Mouse (Mus musculus): ENCODE data around the gene Ier5. TPM values are rescaled to one million over a fixed set of nuclear protein-coding genes. Genes with fewer than 3 reads are reported as not detected.

Ier5 gene
- polyA plus RNA-seq, 1 experiment = 5.3 TPM

- peaks cover 2% of the 10 kb centered on the region for H3K4me1 ChIP-seq (ENCODE audit: control insufficient read depth, insufficient read depth, low read length)
- TF ChIP-seq CTCF (IDR thresholded peaks at IDR 0.05; ENCODE audit: control insufficient read depth, insufficient read depth, insufficient replicate concordance, low read depth, low read length) (no peak), POLR2A (IDR thresholded peaks at IDR 0.05; ENCODE audit: control insufficient read depth, low read depth, low read length) (no peak)
- H3K27ac ChIP-seq (ENCODE audit: control insufficient read depth, insufficient read depth, low read depth, low read length) = no peak overlapping the region
- no peaks in the 10 kb centered on the region for H3K27me3 ChIP-seq (ENCODE audit: control insufficient read depth, insufficient read depth, low read length)
- H3K36me3 ChIP-seq (ENCODE audit: control insufficient read depth, insufficient read depth, low read length) = no peaks in the 10 kb centered on the region
- no peak overlapping the region for H3K4me3 ChIP-seq (ENCODE audit: control insufficient read depth, low read depth, low read length)
These were observed 23.6 kb downstream of the Ier5 start for GRCm38 (mm10) chr1:155075856-155076255.

DNA sequence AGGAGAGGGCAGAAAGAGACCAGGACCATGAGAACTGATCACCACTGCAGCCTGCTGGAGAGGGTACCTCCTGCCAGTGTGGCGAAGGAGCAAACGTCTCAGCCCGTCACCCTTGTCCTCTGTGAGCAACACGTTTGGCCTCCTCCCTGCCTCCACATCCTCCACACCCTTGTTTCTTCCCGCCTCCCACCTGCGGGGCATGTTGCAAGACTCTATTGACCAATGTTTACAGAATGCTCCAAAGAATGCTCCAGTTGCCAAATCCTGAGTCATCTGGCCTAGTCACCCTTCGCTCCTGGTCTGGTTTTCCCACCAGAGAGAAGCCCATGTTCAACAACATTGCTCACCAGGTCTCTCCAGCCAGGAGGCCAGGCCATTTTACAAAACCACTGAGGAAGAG lies 24.6 kb downstream of the Ier5 start:
- Histone ChIP-seq H3K4me3 (ENCODE audit: control insufficient read depth, low read depth, low read length) (no peak overlapping the region), H3K36me3 (ENCODE audit: control insufficient read depth, insufficient read depth, low read length) (no peaks in the 10 kb centered on the region), H3K27ac (ENCODE audit: control insufficient read depth, insufficient read depth, low read depth, low read length) (no peak overlapping the region), H3K4me1 (ENCODE audit: control insufficient read depth, insufficient read depth, low read length) (peaks cover 2% of the 10 kb centered on the region), H3K27me3 (ENCODE audit: control insufficient read depth, insufficient read depth, low read length) (no peaks in the 10 kb centered on the region)
- TF ChIP-seq POLR2A (IDR thresholded peaks at IDR 0.05; ENCODE audit: control insufficient read depth, low read depth, low read length) (no peak), CTCF (IDR thresholded peaks at IDR 0.05; ENCODE audit: control insufficient read depth, insufficient read depth, insufficient replicate concordance, low read depth, low read length) (no peak)

DNA sequence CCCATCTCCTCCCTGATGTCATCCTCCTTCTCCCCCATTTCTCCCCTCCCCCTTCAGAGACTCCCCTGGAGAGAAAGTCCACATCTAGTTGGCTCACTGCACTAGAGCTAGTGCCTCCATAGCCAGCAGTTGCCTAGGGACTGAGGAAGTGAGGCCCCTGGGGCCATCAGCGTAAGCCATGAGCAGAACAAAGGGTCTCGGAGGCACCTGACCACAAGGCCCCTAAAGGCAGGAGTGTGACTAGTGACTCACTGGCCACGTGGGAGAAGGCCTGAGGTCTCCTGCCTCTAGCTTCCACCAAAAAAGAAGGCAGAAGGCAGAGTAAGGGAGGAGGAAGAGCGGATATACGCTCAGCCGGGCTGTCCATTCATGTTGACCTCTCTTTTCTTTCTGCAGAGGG lies 25.5 kb downstream of the Ier5 start:
- Histone ChIP-seq H3K4me3 (ENCODE audit: control insufficient read depth, low read depth, low read length) (no peak overlapping the region), H3K36me3 (ENCODE audit: control insufficient read depth, insufficient read depth, low read length) (no peaks in the 10 kb centered on the region), H3K27me3 (ENCODE audit: control insufficient read depth, insufficient read depth, low read length) (no peaks in the 10 kb centered on the region), H3K4me1 (ENCODE audit: control insufficient read depth, insufficient read depth, low read length) (peaks cover 2% of the 10 kb centered on the region), H3K27ac (ENCODE audit: control insufficient read depth, insufficient read depth, low read depth, low read length) (no peak overlapping the region)
- no peak for TF ChIP-seq CTCF (IDR thresholded peaks at IDR 0.05; ENCODE audit: control insufficient read depth, insufficient read depth, insufficient replicate concordance, low read depth, low read length)
- TF ChIP-seq POLR2A (IDR thresholded peaks at IDR 0.05; ENCODE audit: control insufficient read depth, low read depth, low read length) = no peak

- Histone ChIP-seq H3K4me1 (ENCODE audit: control insufficient read depth, insufficient read depth, low read length) (peaks cover 2% of the 10 kb centered on the region), H3K27ac (ENCODE audit: control insufficient read depth, insufficient read depth, low read depth, low read length) (no peak overlapping the region)
- TF ChIP-seq CTCF (IDR thresholded peaks at IDR 0.05; ENCODE audit: control insufficient read depth, insufficient read depth, insufficient replicate concordance, low read depth, low read length) (no peak), POLR2A (IDR thresholded peaks at IDR 0.05; ENCODE audit: control insufficient read depth, low read depth, low read length) (no peak)
These were observed 26.3 kb downstream of the Ier5 start for GRCm38 (mm10) chr1:155073133-155073532.

GRCm38 (mm10) chr1:155071287-155071876 lies 28.1 kb downstream of the Ier5 start:
- TF ChIP-seq CTCF (IDR thresholded peaks at IDR 0.05; ENCODE audit: control insufficient read depth, insufficient read depth, insufficient replicate concordance, low read depth, low read length) = no peak
- TF ChIP-seq POLR2A (IDR thresholded peaks at IDR 0.05; ENCODE audit: control insufficient read depth, low read depth, low read length) = no peak
- Histone ChIP-seq H3K4me1 (ENCODE audit: control insufficient read depth, insufficient read depth, low read length) (peaks cover 2% of the 10 kb centered on the region; the same call in 1 of the 2 replicates), H3K27me3 (ENCODE audit: control insufficient read depth, insufficient read depth, low read length) (no peaks in the 10 kb centered on the region), H3K4me3 (ENCODE audit: control insufficient read depth, low read depth, low read length) (no peak overlapping the region), H3K36me3 (ENCODE audit: control insufficient read depth, insufficient read depth, low read length) (no peaks in the 10 kb centered on the region), H3K27ac (ENCODE audit: control insufficient read depth, insufficient read depth, low read depth, low read length) (no peak overlapping the region)

More at GRCm38 (mm10) chr1:155073133-155073532, 26.3 kb downstream of the Ier5 start:
- Histone ChIP-seq H3K4me3 (ENCODE audit: control insufficient read depth, low read depth, low read length) (no peak overlapping the region), H3K27me3 (ENCODE audit: control insufficient read depth, insufficient read depth, low read length) (no peaks in the 10 kb centered on the region), H3K36me3 (ENCODE audit: control insufficient read depth, insufficient read depth, low read length) (no peaks in the 10 kb centered on the region)

DNA sequence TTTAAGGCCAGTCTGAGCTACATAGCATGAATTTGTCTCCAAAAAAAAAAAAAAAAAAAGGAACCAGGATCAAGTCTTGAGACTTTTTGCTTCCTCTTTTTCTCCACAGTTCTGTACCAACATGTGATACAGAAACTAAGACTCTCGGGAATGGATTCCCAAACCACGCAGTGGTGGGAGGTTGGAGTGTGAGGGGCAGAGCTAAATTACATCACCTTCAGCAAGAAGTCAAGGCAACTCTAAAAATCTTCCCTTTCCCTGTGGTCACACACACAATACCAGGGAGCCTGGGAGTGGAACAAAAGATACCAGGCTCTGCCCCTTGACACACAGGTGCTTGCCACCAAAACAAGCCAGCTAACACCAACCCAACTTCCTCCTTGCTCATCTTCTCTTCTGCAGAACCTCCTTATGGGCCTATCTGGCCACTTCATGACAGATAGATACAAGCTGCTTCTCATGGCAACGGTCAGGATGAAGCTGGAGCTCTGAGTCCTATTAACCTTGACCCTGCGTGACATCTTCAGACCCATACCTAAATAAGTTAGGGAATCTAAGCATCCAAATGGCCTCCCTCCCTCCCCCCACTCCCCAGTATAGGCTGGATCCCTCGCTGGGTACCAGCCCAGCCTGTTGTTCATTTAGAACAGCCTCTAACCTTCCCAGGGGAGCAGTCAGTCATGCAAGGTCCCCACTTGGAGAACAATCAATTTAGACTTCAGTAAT lies 28.7 kb downstream of the Ier5 start:
- no peaks in the 10 kb centered on the region for H3K27me3 ChIP-seq (ENCODE audit: control insufficient read depth, insufficient read depth, low read length)
- peaks cover 2% of the 10 kb centered on the region; the same call in 1 of the 2 replicates for H3K4me1 ChIP-seq (ENCODE audit: control insufficient read depth, insufficient read depth, low read length)
- H3K27ac ChIP-seq (ENCODE audit: control insufficient read depth, insufficient read depth, low read depth, low read length) = no peak overlapping the region
- TF ChIP-seq POLR2A (IDR thresholded peaks at IDR 0.05; ENCODE audit: control insufficient read depth, low read depth, low read length) (no peak), CTCF (IDR thresholded peaks at IDR 0.05; ENCODE audit: control insufficient read depth, insufficient read depth, insufficient replicate concordance, low read depth, low read length) (no peak)
- H3K4me3 ChIP-seq (ENCODE audit: control insufficient read depth, low read depth, low read length) = no peak overlapping the region
- no peaks in the 10 kb centered on the region for H3K36me3 ChIP-seq (ENCODE audit: control insufficient read depth, insufficient read depth, low read length)

DNA sequence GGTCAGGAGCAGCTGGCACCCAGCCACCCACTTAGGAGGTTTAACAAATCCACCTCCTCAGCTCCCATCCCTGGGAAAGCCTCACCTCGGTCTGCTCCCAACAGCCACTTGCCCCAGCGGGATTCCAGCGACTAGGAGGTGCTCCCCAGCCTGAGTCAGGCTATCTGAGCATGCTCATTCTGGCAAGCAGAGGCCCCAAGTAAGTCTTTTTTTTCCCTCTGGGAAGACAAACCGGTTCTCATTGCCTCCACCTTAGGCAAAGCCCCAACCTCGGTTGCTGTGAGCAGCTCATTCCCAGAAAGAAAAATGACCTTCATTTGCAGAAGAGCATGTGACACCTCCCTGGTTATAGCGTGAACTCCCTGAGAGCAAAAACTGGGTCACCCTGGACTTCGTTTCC lies 29.7 kb downstream of the Ier5 start:
- H3K27me3 ChIP-seq (ENCODE audit: control insufficient read depth, insufficient read depth, low read length) = no peaks in the 10 kb centered on the region
- peaks cover 2% of the 10 kb centered on the region; the same call in 1 of the 2 replicates for H3K4me1 ChIP-seq (ENCODE audit: control insufficient read depth, insufficient read depth, low read length)
- no peak for TF ChIP-seq CTCF (IDR thresholded peaks at IDR 0.05; ENCODE audit: control insufficient read depth, insufficient read depth, insufficient replicate concordance, low read depth, low read length)
- no peak for TF ChIP-seq POLR2A (IDR thresholded peaks at IDR 0.05; ENCODE audit: control insufficient read depth, low read depth, low read length)
- no peak overlapping the region for H3K27ac ChIP-seq (ENCODE audit: control insufficient read depth, insufficient read depth, low read depth, low read length)
- no peaks in the 10 kb centered on the region for H3K36me3 ChIP-seq (ENCODE audit: control insufficient read depth, insufficient read depth, low read length)
- no peak overlapping the region for H3K4me3 ChIP-seq (ENCODE audit: control insufficient read depth, low read depth, low read length)

Measured in testis, adult 2 months (tissue).